Mouse (Mus musculus) liver, embryonic 14 days (tissue): ENCODE data around the gene Dusp11. TPM values are rescaled to one million over a fixed set of nuclear protein-coding genes. Genes with fewer than 3 reads are reported as not detected.

Source experiments
- polyA plus RNA-seq: library from polyadenylated mRNA; depleted of rRNA; stranded (reverse); fragments of >200 nt; gene quantifications from 2 replicates; pipeline ENCODE4 v1.2.3, GENCODE M21; 2012; rRNA removed

Gene Dusp11
- 21.3 and 23.4 TPM in 2 replicates for polyA plus RNA-seq

DNA sequence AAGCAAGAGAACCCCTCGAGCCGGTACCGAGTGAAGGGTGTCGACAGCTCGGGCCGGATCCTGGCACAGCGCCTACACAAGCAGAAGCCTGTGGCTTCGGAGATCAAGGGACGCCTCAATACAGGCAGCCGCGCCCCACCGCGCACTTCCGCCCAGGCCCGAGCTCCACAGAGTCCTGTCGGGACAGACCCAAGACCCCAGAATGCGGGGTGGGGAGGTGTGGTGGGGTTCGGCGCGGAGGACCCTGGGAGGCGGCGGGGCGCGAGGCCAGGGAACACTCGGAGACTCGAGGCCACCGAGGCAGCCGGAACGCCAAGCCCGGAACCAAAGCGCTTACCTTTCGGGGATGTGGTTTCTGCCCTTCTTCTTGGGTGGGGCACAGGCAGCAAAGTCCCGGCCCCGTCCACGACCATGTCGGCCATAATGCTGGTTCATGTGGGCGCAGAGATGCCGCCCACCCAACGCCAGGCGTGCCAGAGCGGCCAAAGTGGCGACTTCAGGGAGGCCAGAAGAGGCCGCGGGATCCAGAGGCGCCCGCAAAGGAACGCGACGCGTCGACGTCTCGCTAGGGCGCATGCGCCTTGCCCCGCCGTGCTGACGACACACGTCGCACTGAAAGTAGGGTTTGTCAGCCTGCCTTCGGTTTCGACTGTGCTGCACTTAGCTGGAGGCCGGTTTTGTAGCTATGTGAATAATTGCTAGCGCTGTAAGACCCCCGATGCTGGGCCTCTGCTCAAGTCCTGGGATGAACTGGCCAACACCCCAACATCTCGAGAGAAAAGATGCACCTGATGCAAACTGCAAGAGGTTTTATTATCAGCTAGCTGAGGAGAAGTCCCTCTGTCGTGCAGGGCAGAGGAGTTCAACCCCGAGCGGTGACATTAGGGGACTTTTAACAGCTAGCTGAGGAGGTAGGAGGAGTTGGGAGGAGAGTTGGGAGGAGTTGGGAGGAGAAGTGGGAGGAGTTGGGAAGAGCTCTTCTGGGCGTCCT, at the start of gene Dusp11:
Gene Dusp11, minus strand, starts transcription at position 567 of the 991 bp plus-strand sequence.

GRCm38 (mm10) chr6:85915539-85916513, 45.6 kb downstream of the Dusp11 start, which contains the start of gene Nat8f1:
TSS of gene Nat8f1 (minus strand) at chr6:85915687.

GRCm38 (mm10) chr6:85911587-85911986, 49.9 kb downstream of the Dusp11 start, which contains the start of gene Tprkb:
TSS of gene Tprkb (plus strand) at chr6:85911865.

DNA sequence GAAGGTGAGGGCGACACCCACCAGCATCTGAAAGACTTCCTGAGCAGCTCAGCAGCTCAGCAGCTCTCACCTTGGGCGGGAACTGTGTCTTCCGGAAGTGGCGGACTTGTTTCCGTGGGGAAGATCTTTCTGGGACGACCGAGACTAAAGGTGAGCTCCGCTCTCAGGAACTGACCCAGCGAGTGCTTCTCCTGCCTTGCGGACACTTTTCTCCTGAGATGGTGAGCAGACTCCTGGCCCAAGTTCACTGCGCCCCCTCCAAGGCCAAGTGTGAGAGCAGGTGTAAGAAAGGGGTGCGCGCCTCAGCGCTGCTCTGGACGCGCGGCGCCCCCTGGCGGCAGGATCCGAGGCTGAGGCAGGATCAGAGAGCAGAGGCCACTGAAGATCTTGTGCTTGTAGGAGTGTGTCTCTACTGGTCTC, 56.8 kb downstream of the Dusp11 start, which contains the start of gene Nat8f4:
Gene Nat8f4, minus strand, starts transcription at position 243 of the 420 bp plus-strand sequence.

Other genes starting within 250 kb of the Dusp11 start
- not detected in 2 replicates for gene Nat8f7, start 248.5 kb downstream of the Dusp11 start, polyA plus RNA-seq
- gene Nat8f3, start 195.9 kb downstream of the Dusp11 start, polyA plus RNA-seq: not detected in 2 replicates
- gene Nat8f6, start 140.7 kb downstream of the Dusp11 start, polyA plus RNA-seq: not detected in 2 replicates
- not detected in 2 replicates for gene Nat8f5, start 140.7 kb downstream of the Dusp11 start, polyA plus RNA-seq
- 0.03 TPM in 1 of 2 replicates, not detected in the other for gene Nat8, start 129.6 kb downstream of the Dusp11 start, polyA plus RNA-seq
- 0.01 TPM in 1 of 2 replicates, not detected in the other for gene Nat8f2, start 92.5 kb downstream of the Dusp11 start, polyA plus RNA-seq
- gene Nat8f4, start 56.8 kb downstream of the Dusp11 start, polyA plus RNA-seq: 0.55 and 0.73 TPM in 2 replicates
- gene Tprkb, start 49.8 kb downstream of the Dusp11 start, polyA plus RNA-seq: 12.7 and 14.1 TPM in 2 replicates
- 5.4 and 6.0 TPM in 2 replicates for gene Nat8f1, start 46.0 kb downstream of the Dusp11 start, polyA plus RNA-seq
- gene Figla, start 54.5 kb upstream of the Dusp11 start, polyA plus RNA-seq: not detected in 2 replicates
- gene Add2, start 67.0 kb upstream of the Dusp11 start, polyA plus RNA-seq: 70.1 and 78.9 TPM in 2 replicates
- 0.86 and 1.0 TPM in 2 replicates for gene Tgfa, start 233.6 kb upstream of the Dusp11 start, polyA plus RNA-seq